Mouse (Mus musculus) CD8-positive naive resting alpha-beta T cell, adult 57 days (primary cell): ENCODE results near the gene Plppr4. TPM values are rescaled to one million over a fixed set of nuclear protein-coding genes. Genes with fewer than 3 reads are reported as not detected.

ENCODE experiments used
- total RNA-seq: library from RNA; stranded (reverse); gene quantifications from one replicate; pipeline ENCODE4 v1.2.4, GENCODE M21; 2023

Plppr4 gene
- not detected for total RNA-seq

GRCm38 (mm10) chr3:117360528-117360927 is at the start of gene Plppr4:
Plppr4 (minus strand) TSS chr3:117360876.

Other genes with a start within 250 kb of the Plppr4 start
- gene Plppr5, start 214.0 kb upstream of the Plppr4 start, total RNA-seq: not detected